ENCODE assay signal across 18 mouse cellular contexts in the genomic region with DNA sequence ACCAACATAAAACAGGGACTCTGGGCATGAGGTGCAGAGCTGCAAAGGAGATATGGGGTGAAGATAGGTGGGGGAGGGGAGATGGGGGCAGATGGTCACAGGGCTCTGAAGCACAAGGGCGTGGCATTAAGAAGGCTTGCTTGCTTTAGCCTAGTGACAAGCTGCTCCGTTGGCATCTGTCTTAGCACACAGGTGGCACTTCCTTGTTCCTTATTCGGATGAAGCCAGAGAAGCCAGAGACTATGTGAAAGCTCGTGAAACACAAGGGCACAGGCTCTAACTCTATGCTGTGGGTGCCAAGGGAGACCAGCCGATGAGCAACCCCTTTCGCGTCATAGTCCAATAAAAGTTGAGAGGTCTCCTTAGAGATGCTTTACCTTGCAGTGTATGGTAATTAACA.
"Had no signal": no experiment of that assay in that cellular context is flagged by ENCODE, and none has a peak within 500 bp of the region (broad histone marks: within the 10 kb centered on the region; RNA-seq: fewer than 3 reads in every experiment).

No protein-coding gene starts in this region.

- H3K9ac ChIP-seq: kidney, embryonic 15.5 days; liver, embryonic 14.5 days; neural tube, embryonic 15.5 days had no signal

- H3K4me1 ChIP-seq: neural tube, embryonic 15.5 days had no signal

- H3K4me3 ChIP-seq: kidney, embryonic 15.5 days; left cerebral cortex, adult 2 months; midbrain, embryonic 10.5 days; myocyte; neural tube, embryonic 15.5 days had no signal

- DNase-seq: kidney, postnatal 14 days; liver; lung, adult 2 months; lung, postnatal 4 days; midbrain, embryonic 14.5 days; right cerebral cortex, adult 18-20 months; right cerebral cortex, postnatal 25 days; spleen, adult 18-20 months; thymus, postnatal 14 days had no signal

- H3K27me3 ChIP-seq: kidney, embryonic 15.5 days; neural tube, embryonic 15.5 days had no signal

- H3K36me3 ChIP-seq: kidney, embryonic 15.5 days; midbrain, embryonic 10.5 days; neural tube, embryonic 15.5 days had no signal

- ATAC-seq: hindbrain, embryonic 16.5 days; inflammation-experienced regulatory T-cells, adult 6 months; lung, postnatal 0 days had no signal

- H3K4me2 ChIP-seq: kidney, embryonic 15.5 days; neural tube, embryonic 15.5 days had no signal

- H3K27ac ChIP-seq: kidney, embryonic 15.5 days; left cerebral cortex, adult 2 months; liver, embryonic 14.5 days; midbrain, embryonic 10.5 days; neural tube, embryonic 15.5 days had no signal

- H3K9me3 ChIP-seq: kidney, embryonic 15.5 days; midbrain, embryonic 10.5 days; neural tube, embryonic 15.5 days had no signal
